Mouse (Mus musculus): Measurements from ENCODE around the gene Rbfox1. TPM values are rescaled to one million over a fixed set of nuclear protein-coding genes. Genes with fewer than 3 reads are reported as not detected.
A peak's percentile ranks its signal among the peaks of the same experiment; 100 is the strongest.

The Rbfox1 gene
- polyA plus RNA-seq, 1 experiment from 2014 or later = 13.9 TPM

GRCm38 (mm10) chr16:7162168-7162567 is 1277.0 kb downstream of the Rbfox1 start:
- Histone ChIP-seq H3K9me3 (ENCODE audit: control insufficient read depth, low read length) (no peaks in the 10 kb centered on the region), H3K9ac (ENCODE audit: low read depth, low read length) (no peak overlapping the region), H3K36me3 (ENCODE audit: control insufficient read depth, insufficient read depth, low read length) (no peaks in the 10 kb centered on the region), H3K4me3 (ENCODE audit: low read depth, low read length) (no peak overlapping the region), H3K27me3 (replicated peaks; ENCODE audit: control insufficient read depth, insufficient read depth, low read length) (no peaks in the 10 kb centered on the region), H3K4me2 (ENCODE audit: low read depth, low read length) (no peak overlapping the region), H3K4me1 (ENCODE audit: control insufficient read depth, insufficient read depth, low read length) (0 out of 2 replicates have a peak, but pooled peaks cover 3% of the 10 kb centered on the region), H3K27ac (replicated peaks; ENCODE audit: low read depth, low read length) (no peak overlapping the region)
- DNase-seq (ENCODE audit: low spot score) = no peak
- WGBS = 79% methylated on average over 4 of the region's 4 CpGs
- ATAC-seq (ENCODE audit: low read depth) = no peak

GRCm38 (mm10) chr16:7163688-7164087 is 1278.5 kb downstream of the Rbfox1 start:
- H3K9ac ChIP-seq (ENCODE audit: low read depth, low read length) = no peak overlapping the region
- DNase-seq (ENCODE audit: low spot score) (no peak), ATAC-seq (ENCODE audit: low read depth) (no peak)
- no peak overlapping the region for H3K27ac ChIP-seq (replicated peaks; ENCODE audit: low read depth, low read length)
- no peaks in the 10 kb centered on the region for H3K9me3 ChIP-seq (ENCODE audit: control insufficient read depth, low read length)
- no peaks in the 10 kb centered on the region for H3K27me3 ChIP-seq (replicated peaks; ENCODE audit: control insufficient read depth, insufficient read depth, low read length)
- H3K36me3 ChIP-seq (ENCODE audit: control insufficient read depth, insufficient read depth, low read length) = no peaks in the 10 kb centered on the region
- no peak overlapping the region for H3K4me3 ChIP-seq (ENCODE audit: low read depth, low read length)
- 66% methylated on average over 4 of the region's 4 CpGs for WGBS
- H3K4me2 ChIP-seq (ENCODE audit: low read depth, low read length) = no peak overlapping the region
- 0 out of 2 replicates have a peak, but pooled peaks cover 2% of the 10 kb centered on the region for H3K4me1 ChIP-seq (ENCODE audit: control insufficient read depth, insufficient read depth, low read length)

- Histone ChIP-seq H3K9ac (ENCODE audit: low read depth, low read length) (no peak overlapping the region), H3K27ac (replicated peaks; ENCODE audit: low read depth, low read length) (no peak overlapping the region), H3K4me1 (ENCODE audit: control insufficient read depth, insufficient read depth, low read length) (no peaks in the 10 kb centered on the region), H3K9me3 (ENCODE audit: control insufficient read depth, low read length) (no peaks in the 10 kb centered on the region), H3K27me3 (replicated peaks; ENCODE audit: control insufficient read depth, insufficient read depth, low read length) (no peaks in the 10 kb centered on the region), H3K4me3 (ENCODE audit: low read depth, low read length) (no peak overlapping the region), H3K36me3 (ENCODE audit: control insufficient read depth, insufficient read depth, low read length) (no peaks in the 10 kb centered on the region), H3K4me2 (ENCODE audit: low read depth, low read length) (no peak overlapping the region)
- no peak for DNase-seq (ENCODE audit: low spot score)
- ATAC-seq (ENCODE audit: low read depth) = no peak
- WGBS = 74% methylated on average over 8 of the region's 8 CpGs
Observed at GRCm38 (mm10) chr16:7164153-7164737, 1279.1 kb downstream of the Rbfox1 start.

GRCm38 (mm10) chr16:7175960-7176359 is 1290.8 kb downstream of the Rbfox1 start:
- H3K9me3 ChIP-seq (ENCODE audit: control insufficient read depth, low read length) = no peaks in the 10 kb centered on the region
- H3K36me3 ChIP-seq (ENCODE audit: control insufficient read depth, insufficient read depth, low read length) = no peaks in the 10 kb centered on the region
- no peak for ATAC-seq (ENCODE audit: low read depth)
- no peak overlapping the region for H3K27ac ChIP-seq (replicated peaks; ENCODE audit: low read depth, low read length)
- WGBS = 96% methylated on average over 2 of the region's 2 CpGs
- no peak overlapping the region for H3K4me3 ChIP-seq (ENCODE audit: low read depth, low read length)
- no peaks in the 10 kb centered on the region for H3K4me1 ChIP-seq (ENCODE audit: control insufficient read depth, insufficient read depth, low read length)
- H3K9ac ChIP-seq (ENCODE audit: low read depth, low read length) = no peak overlapping the region
- no peak overlapping the region for H3K4me2 ChIP-seq (ENCODE audit: low read depth, low read length)
- no peak for DNase-seq (ENCODE audit: low spot score)
- H3K27me3 ChIP-seq (replicated peaks; ENCODE audit: control insufficient read depth, insufficient read depth, low read length) = no peaks in the 10 kb centered on the region

- no peaks in the 10 kb centered on the region for H3K36me3 ChIP-seq (ENCODE audit: control insufficient read depth, insufficient read depth, low read length)
- WGBS = 32% methylated on average over 2 of the region's 2 CpGs
- ATAC-seq (ENCODE audit: low read depth) (0 out of 2 replicates have a peak, but pooled peaks have one; percentile 30), DNase-seq (ENCODE audit: low spot score) (peak; percentile 13)
- no peak overlapping the region for H3K4me3 ChIP-seq (ENCODE audit: low read depth, low read length)
- no peak overlapping the region for H3K9ac ChIP-seq (ENCODE audit: low read depth, low read length)
- no peaks in the 10 kb centered on the region for H3K9me3 ChIP-seq (ENCODE audit: control insufficient read depth, low read length)
- no peaks in the 10 kb centered on the region for H3K4me1 ChIP-seq (ENCODE audit: control insufficient read depth, insufficient read depth, low read length)
- H3K27ac ChIP-seq (replicated peaks; ENCODE audit: low read depth, low read length) = no peak overlapping the region
- H3K27me3 ChIP-seq (replicated peaks; ENCODE audit: control insufficient read depth, insufficient read depth, low read length) = no peaks in the 10 kb centered on the region
- no peak overlapping the region for H3K4me2 ChIP-seq (ENCODE audit: low read depth, low read length)
Observed at GRCm38 (mm10) chr16:7187788-7188187, 1302.6 kb downstream of the Rbfox1 start.

- no peak overlapping the region for H3K4me2 ChIP-seq (ENCODE audit: low read depth, low read length)
- H3K9ac ChIP-seq (ENCODE audit: low read depth, low read length) = no peak overlapping the region
- WGBS = 58% methylated on average over 5 of the region's 5 CpGs
- no peaks in the 10 kb centered on the region for H3K36me3 ChIP-seq (ENCODE audit: control insufficient read depth, insufficient read depth, low read length)
- H3K4me3 ChIP-seq (ENCODE audit: low read depth, low read length) = no peak overlapping the region
- H3K4me1 ChIP-seq (ENCODE audit: control insufficient read depth, insufficient read depth, low read length) = no peaks in the 10 kb centered on the region
- H3K27me3 ChIP-seq (replicated peaks; ENCODE audit: control insufficient read depth, insufficient read depth, low read length) = no peaks in the 10 kb centered on the region
- no peaks in the 10 kb centered on the region for H3K9me3 ChIP-seq (ENCODE audit: control insufficient read depth, low read length)
- DNase-seq (ENCODE audit: low spot score) = no peak
- H3K27ac ChIP-seq (replicated peaks; ENCODE audit: low read depth, low read length) = no peak overlapping the region
- ATAC-seq (ENCODE audit: low read depth) = no peak
Observed at GRCm38 (mm10) chr16:7193535-7193934, 1308.4 kb downstream of the Rbfox1 start.

- Histone ChIP-seq H3K9ac (ENCODE audit: low read depth, low read length) (no peak overlapping the region), H3K4me2 (ENCODE audit: low read depth, low read length) (no peak overlapping the region), H3K27ac (replicated peaks; ENCODE audit: low read depth, low read length) (no peak overlapping the region), H3K27me3 (replicated peaks; ENCODE audit: control insufficient read depth, insufficient read depth, low read length) (no peaks in the 10 kb centered on the region), H3K4me3 (ENCODE audit: low read depth, low read length) (no peak overlapping the region), H3K36me3 (ENCODE audit: control insufficient read depth, insufficient read depth, low read length) (no peaks in the 10 kb centered on the region), H3K9me3 (ENCODE audit: control insufficient read depth, low read length) (no peaks in the 10 kb centered on the region), H3K4me1 (ENCODE audit: control insufficient read depth, insufficient read depth, low read length) (no peaks in the 10 kb centered on the region)
- WGBS = 82% methylated on average over 5 of the region's 5 CpGs
- ATAC-seq (ENCODE audit: low read depth) (no peak), DNase-seq (ENCODE audit: low spot score) (no peak)
Observed at GRCm38 (mm10) chr16:7197953-7198352, 1312.8 kb downstream of the Rbfox1 start.

GRCm38 (mm10) chr16:7200239-7200638 is 1315.1 kb downstream of the Rbfox1 start:
- no peak overlapping the region for H3K27ac ChIP-seq (replicated peaks; ENCODE audit: low read depth, low read length)
- no peak for ATAC-seq (ENCODE audit: low read depth)
- no peaks in the 10 kb centered on the region for H3K27me3 ChIP-seq (replicated peaks; ENCODE audit: control insufficient read depth, insufficient read depth, low read length)
- no peak overlapping the region for H3K4me2 ChIP-seq (ENCODE audit: low read depth, low read length)
- no peaks in the 10 kb centered on the region for H3K9me3 ChIP-seq (ENCODE audit: control insufficient read depth, low read length)
- no peak for DNase-seq (ENCODE audit: low spot score)
- no peak overlapping the region for H3K4me3 ChIP-seq (ENCODE audit: low read depth, low read length)
- no peaks in the 10 kb centered on the region for H3K4me1 ChIP-seq (ENCODE audit: control insufficient read depth, insufficient read depth, low read length)
- H3K9ac ChIP-seq (ENCODE audit: low read depth, low read length) = no peak overlapping the region
- no peaks in the 10 kb centered on the region for H3K36me3 ChIP-seq (ENCODE audit: control insufficient read depth, insufficient read depth, low read length)
- 89% methylated on average over 3 of the region's 3 CpGs for WGBS

- ATAC-seq (ENCODE audit: low read depth) = no peak
- no peak overlapping the region for H3K4me2 ChIP-seq (ENCODE audit: low read depth, low read length)
- H3K9me3 ChIP-seq (ENCODE audit: control insufficient read depth, low read length) = no peaks in the 10 kb centered on the region
- H3K36me3 ChIP-seq (ENCODE audit: control insufficient read depth, insufficient read depth, low read length) = no peaks in the 10 kb centered on the region
- 43% methylated on average over 4 of the region's 4 CpGs for WGBS
- no peak overlapping the region for H3K27ac ChIP-seq (replicated peaks; ENCODE audit: low read depth, low read length)
- no peak overlapping the region for H3K9ac ChIP-seq (ENCODE audit: low read depth, low read length)
- peak; percentile 45 for DNase-seq (ENCODE audit: low spot score)
- no peaks in the 10 kb centered on the region for H3K27me3 ChIP-seq (replicated peaks; ENCODE audit: control insufficient read depth, insufficient read depth, low read length)
- no peak overlapping the region for H3K4me3 ChIP-seq (ENCODE audit: low read depth, low read length)
- no peaks in the 10 kb centered on the region for H3K4me1 ChIP-seq (ENCODE audit: control insufficient read depth, insufficient read depth, low read length)
Observed at GRCm38 (mm10) chr16:7201816-7202215, 1316.7 kb downstream of the Rbfox1 start.

All from embryonic facial prominence, embryonic 14.5 days (tissue).